Mouse (Mus musculus) thymus, adult 2 months (tissue): Measurements from ENCODE around the gene Perp.

ENCODE experiments used
- CTCF ChIP-seq: fragments of 200-500 bp; IDR thresholded peaks from 2 replicates; pipeline ENCODE4 v1.5.1; 2012; ENCODE audit warnings: mild to moderate bottlenecking, control low read depth, low read length, moderate library complexity, borderline replicate concordance; ENCODE audit not compliant: control insufficient read depth, poor library complexity, insufficient read depth; ENCODE audit errors: extremely low read depth
- POLR2A ChIP-seq: fragments of 200-500 bp; IDR thresholded peaks from 2 replicates; pipeline ENCODE4 v1.6.1; 2012; ENCODE audit warnings: mild to moderate bottlenecking, low read length, control low read depth, moderate library complexity; ENCODE audit not compliant: control insufficient read depth, poor library complexity, insufficient read depth; ENCODE audit errors: extremely low read depth

DNA sequence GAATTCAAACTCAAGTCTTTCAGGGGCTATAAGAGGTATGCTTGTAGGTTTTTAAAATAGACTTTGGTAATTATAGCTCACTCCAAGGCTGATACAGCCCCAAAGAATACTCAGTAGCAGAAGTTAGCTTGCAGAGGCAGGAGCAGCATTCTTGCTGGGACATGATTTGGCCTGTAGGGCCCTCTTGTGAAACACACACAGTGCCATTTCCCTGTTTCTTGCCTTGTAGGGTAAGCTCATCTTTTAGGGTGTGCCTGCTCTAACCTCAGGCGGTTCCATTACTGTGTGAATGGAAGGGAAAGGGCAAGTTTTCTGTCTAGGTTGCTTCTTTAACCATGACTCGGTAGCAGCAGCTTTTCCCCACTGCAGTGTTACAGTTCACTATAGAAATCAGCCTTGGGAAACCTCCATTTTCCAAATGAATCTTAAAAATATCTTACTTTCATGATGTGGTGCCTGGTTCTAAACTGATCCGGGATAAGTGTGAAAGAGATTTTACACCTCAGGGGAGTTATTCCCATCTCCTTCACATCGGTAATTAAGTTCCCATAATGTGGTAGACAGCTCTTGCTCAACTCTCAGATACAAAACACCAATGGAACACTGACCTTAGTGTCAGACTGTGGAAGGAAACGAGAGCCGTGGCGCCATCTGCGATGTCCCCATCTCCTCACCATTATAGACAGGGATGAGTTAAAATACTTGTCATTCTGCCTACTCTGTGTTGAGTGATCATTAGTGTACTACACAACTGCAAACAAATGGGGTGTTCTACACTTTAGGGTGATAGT, 1.8 kb downstream of the Perp start:
- TF ChIP-seq CTCF (no peak), POLR2A (no peak)
